Mouse (Mus musculus) G1E (cell line): ENCODE measurements around the gene 4930518I15Rik. TPM values are rescaled to one million over a fixed set of nuclear protein-coding genes. Genes with fewer than 3 reads are reported as not detected.
"Not testable (repeated sequence)": the region's sequence is repeated elsewhere in the genome, so short reads cannot be mapped to it uniquely, and the experiment has no call there.

ENCODE experiments used
- ATAC-seq: 2 replicates; pipeline ENCODE4 v1.8.0; 2016; ENCODE audit warnings: mild to moderate bottlenecking; ENCODE audit not compliant: insufficient number of reproducible peaks, poor library complexity, low FRiP score, severe bottlenecking; ENCODE audit errors: extremely low read depth
- DNase-seq: peaks from one replicate; pipeline ENCODE4 v3.0.0; 2012; ENCODE audit warnings: low spot score
- H3K27me3 ChIP-seq: 2 replicates; pipeline ENCODE4 v1.6.1; 2012; ENCODE audit warnings: mild to moderate bottlenecking, low read length, inconsistent platforms; ENCODE audit not compliant: insufficient read depth
- H3K36me3 ChIP-seq: replicated peaks from 2 replicates; pipeline ENCODE3; 2012; ENCODE audit warnings: mild to moderate bottlenecking, inconsistent platforms
- H3K4me1 ChIP-seq: 2 replicates; pipeline ENCODE4 v1.6.1; 2012; ENCODE audit warnings: low read depth, low read length, inconsistent platforms, mixed read lengths; ENCODE audit not compliant: insufficient read depth
- H3K4me3 ChIP-seq: 2 replicates; pipeline ENCODE4 v1.5.1; 2012; ENCODE audit warnings: low read depth, mild to moderate bottlenecking, inconsistent platforms, low read length, moderate library complexity, mixed read lengths
- H3K9me3 ChIP-seq: replicated peaks from 2 replicates; pipeline ENCODE4 v1.6.1; 2012; ENCODE audit warnings: inconsistent platforms
- CTCF ChIP-seq: IDR thresholded peaks from 2 replicates; pipeline ENCODE4 v1.5.1; 2012; ENCODE audit warnings: low read depth, low read length, inconsistent platforms, mixed read lengths
- GATA1 ChIP-seq: IDR thresholded peaks from 2 replicates; pipeline ENCODE4 v1.6.1; 2012; ENCODE audit warnings: borderline replicate concordance, low read length, inconsistent platforms, mixed read lengths
- GATA2 ChIP-seq: IDR thresholded peaks from 2 replicates; pipeline ENCODE4 v1.6.1; 2012; ENCODE audit warnings: low read depth, low read length, inconsistent platforms, borderline replicate concordance
- POLR2AphosphoS5 ChIP-seq: IDR thresholded peaks from 2 replicates; pipeline ENCODE4 v1.6.1; 2012; ENCODE audit warnings: low read depth, low read length, inconsistent platforms; ENCODE audit not compliant: insufficient replicate concordance
- TAL1 ChIP-seq: conservative IDR thresholded peaks from 2 replicates; pipeline ENCODE4 v1.6.1; 2012; ENCODE audit warnings: low read depth, low read length, inconsistent platforms, mixed read lengths
- polyA plus RNA-seq: library from polyadenylated mRNA; stranded (reverse); fragments of >175 nt; gene quantifications from 2 replicates; pipeline ENCODE4 v1.2.3, GENCODE M21; 2012
- total RNA-seq, 2 experiments: library from RNA; stranded (forward) in 1 of 2; stranded (reverse) in 1 of 2; fragments of 200-1000 nt in 1 of 2; fragments of >200 nt in 1 of 2; fragmentation: Nextera tagmentation in 1 of 2; gene quantifications; 2 replicates each; pipeline ENCODE4 v1.2.3; 2014 to 2017

4930518I15Rik gene
- total and polyA plus RNA-seq, 3 experiments: 0.09 to 4.2 (median 1.6) TPM

DNA sequence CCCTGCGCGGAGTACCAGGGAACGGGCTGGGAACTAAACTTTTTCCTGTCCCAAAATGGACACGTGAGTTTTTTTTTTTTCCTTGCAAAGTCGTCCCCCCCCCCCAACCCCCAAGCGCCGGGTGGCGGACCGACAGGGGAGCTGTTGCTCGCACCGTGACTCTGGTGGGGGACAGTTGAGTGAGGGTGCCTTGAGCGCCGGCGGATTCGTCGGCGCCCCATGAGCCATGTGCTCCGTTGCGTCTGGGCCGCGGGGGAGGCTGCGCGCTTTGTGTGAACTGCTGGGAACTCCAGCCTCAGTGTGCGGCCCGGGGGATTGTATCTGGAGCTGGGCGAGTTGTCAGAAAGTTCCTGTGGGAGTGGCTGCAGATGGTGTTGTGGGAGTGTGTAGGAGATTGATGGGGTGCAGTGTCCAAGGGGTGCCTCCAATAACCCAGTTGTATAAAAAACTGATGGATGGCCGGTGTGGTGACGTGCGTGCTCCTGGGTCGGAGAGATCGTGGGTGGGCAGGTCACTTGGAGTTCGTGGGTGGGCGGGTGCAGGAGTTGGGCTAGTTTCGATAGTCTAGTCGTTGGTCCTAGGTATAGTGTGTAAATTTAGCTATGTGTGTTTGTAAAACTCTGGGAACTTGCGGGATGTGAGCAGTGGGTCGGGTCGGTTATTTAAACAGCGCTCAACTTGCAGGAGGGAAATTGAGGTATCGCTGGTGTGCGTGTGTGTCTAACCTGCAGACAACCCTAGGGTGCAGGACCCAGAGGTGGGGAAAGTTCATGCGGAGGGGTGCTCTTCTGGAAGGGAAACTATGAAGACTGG lies 16.5 kb downstream of the 4930518I15Rik start:
- Histone ChIP-seq H3K4me1 (peaks cover 61% of the 10 kb centered on the region), H3K27me3 (no peaks in the 10 kb centered on the region), H3K9me3 (no peaks in the 10 kb centered on the region), H3K36me3 (peaks cover 55% of the 10 kb centered on the region), H3K4me3 (peak overlapping the region; percentile 81)
- TF ChIP-seq TAL1 (no peak), GATA2 (no peak), GATA1 (no peak), CTCF (no peak), POLR2AphosphoS5 (no peak)
- peak; percentile 48 for DNase-seq
- peak; percentile 10; the same call in 1 of the 2 replicates for ATAC-seq

DNA sequence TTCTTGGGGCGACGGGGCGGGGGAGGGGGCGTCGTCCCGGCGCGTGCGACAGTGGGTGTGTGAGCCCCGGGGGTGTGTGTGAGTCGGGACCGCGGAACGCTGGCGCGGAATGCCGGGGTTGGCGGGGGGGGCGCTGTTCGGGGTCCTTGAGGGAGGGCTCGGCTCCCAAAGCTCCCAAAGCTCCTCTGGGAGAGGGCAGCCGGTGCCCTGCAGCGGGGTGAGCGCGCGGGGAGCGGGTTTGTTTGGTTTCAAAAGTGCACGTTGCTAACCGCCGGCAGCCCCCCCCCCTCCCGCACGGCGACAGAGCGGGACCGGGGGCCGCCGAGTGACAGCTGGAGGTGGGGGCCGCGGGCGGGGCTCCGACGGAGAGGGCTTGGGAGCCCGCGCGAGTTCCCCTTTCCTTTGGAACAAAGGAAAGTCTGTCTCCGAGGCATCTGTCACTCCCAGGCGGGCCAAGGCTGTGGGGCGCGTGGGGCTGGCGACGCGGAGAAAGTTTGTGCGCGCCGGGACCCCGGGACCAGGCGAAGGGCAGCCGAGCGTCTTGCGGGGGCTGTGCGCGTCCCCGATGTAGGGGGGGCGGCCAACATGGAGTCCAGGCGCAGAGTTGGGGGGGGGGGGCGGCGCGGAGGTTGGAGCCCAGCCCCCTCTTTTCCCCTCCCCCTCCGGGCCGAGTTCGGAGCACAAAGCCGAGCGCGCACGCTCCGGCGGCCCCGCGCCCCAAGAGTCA lies 17.3 kb downstream of the 4930518I15Rik start:
- H3K27me3 ChIP-seq: no peaks in the 10 kb centered on the region
- TF ChIP-seq GATA1 (no peak), CTCF (no peak), GATA2 (no peak), POLR2AphosphoS5 (no peak), TAL1 (no peak)
- peaks cover 53% of the 10 kb centered on the region for H3K36me3 ChIP-seq
- DNase-seq (peak; percentile 72), ATAC-seq (no peak)
- H3K4me1 ChIP-seq: peaks cover 55% of the 10 kb centered on the region
- no peaks in the 10 kb centered on the region for H3K9me3 ChIP-seq
- H3K4me3 ChIP-seq: peak overlapping the region; percentile 81

DNA sequence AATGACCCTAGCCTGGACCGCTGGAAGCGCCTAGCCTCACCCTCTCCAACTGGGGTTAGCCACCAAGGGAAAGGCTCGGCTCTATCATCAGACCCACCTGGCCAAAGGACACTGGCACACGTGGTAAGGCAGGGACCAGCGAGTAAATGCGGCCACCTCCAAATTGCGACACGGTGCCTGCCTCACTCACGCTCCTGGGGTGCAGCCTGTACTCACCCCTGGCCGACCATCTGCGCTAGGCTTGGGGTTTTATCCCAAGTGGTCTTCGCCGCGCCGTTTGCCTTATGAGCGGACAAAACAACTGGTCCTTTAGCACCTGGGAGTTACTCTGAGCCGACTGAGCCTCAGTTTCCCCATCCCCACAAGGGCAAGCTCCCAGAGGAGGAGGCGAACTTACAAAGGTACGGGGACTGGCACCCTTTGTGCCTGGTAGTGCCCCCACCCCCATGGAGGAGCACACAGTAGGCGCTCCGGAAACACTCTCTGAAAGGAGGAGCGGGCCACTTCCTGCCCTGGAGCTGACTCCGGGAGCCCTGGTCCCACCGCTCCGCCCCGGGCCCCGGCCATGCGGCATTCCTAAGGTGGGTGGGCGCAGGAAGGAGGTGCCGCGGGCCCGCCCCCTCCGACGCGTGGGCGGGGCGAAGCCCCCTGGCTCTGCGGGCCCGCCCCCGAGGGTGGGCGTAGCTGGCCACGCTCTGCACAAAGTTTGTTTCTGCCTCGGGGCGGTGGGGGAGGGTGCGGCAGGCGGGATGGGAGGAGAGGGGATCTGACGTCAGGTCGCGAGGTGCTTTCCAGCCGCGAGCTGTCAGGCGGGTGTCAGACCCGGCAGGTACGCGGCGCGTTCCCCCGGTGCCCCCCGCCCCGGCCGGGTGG lies 18.2 kb downstream of the 4930518I15Rik start, which contains the start of gene Tgif2:
Gene Tgif2, plus strand, starts transcription at position 689 of the 873 bp plus-strand sequence.
- ATAC-seq: peak; percentile 54
- TF ChIP-seq POLR2AphosphoS5 (no peak), CTCF (no peak), GATA1 (no peak), TAL1 (no peak)
- Histone ChIP-seq H3K4me1 (peaks cover 47% of the 10 kb centered on the region), H3K4me3 (peak within 1 kb of the TSS; percentile 81), H3K27me3 (no peaks in the 10 kb centered on the region), H3K9me3 (peaks cover 3% of the 10 kb centered on the region), H3K36me3 (peaks cover 53% of the 10 kb centered on the region)
- DNase-seq: peak; percentile 96

DNA sequence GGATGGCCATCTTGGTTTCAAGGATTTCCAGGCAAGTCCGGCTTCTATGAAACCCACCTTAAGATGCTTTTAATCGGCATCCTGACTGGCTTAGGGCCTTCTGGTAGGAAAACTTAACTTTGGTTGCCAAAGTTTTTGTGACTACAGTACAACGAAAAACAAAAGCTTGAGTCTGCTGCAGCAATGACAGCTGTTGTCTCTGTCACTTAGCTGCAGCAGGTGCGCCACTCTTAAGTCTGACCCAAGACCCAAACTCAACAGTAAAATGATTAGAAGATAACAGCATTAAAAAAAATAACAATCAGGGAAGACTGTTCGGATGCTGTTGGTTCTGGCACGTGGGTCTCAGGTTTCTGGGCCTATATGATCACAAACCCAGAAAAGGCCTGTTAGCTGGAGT lies 18.9 kb downstream of the 4930518I15Rik start:
- DNase-seq (no peak), ATAC-seq (no peak)
- Histone ChIP-seq H3K4me1 (peaks cover 39% of the 10 kb centered on the region), H3K9me3 (peaks cover 10% of the 10 kb centered on the region), H3K4me3 (peak overlapping the region; percentile 81), H3K27me3 (no peaks in the 10 kb centered on the region), H3K36me3 (peaks cover 53% of the 10 kb centered on the region)
- TF ChIP-seq CTCF (no peak), POLR2AphosphoS5 (no peak), TAL1 (no peak), GATA1 (no peak), GATA2 (no peak)

DNA sequence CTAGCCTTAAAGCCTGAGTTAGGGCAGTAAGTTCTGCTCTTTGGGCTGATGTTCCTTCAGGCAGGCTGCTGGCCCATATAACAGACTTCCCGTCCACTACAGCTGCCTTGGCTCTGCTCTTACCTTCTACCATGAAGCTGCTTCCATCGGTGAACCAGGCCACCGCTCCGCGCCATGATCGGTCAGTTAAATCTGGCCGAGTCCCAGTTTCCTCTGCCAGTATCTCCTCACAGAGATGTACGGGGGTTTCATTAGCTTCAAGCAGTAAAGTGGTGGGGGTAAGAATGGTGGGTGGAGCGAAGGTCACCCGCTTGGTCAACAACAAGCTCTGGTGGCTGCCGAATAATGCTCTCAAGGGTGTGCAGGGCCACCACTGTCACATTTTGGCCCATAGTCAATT lies 23.4 kb downstream of the 4930518I15Rik start:
- TF ChIP-seq GATA2: no peak
- TF ChIP-seq GATA1: no peak
- TF ChIP-seq CTCF: no peak
- DNase-seq (no peak), ATAC-seq (no peak)
- H3K36me3 ChIP-seq: peaks cover 76% of the 10 kb centered on the region
- peaks cover 13% of the 10 kb centered on the region for H3K4me1 ChIP-seq
- H3K4me3 ChIP-seq: no peak overlapping the region
- H3K9me3 ChIP-seq: peaks cover 48% of the 10 kb centered on the region
- H3K27me3 ChIP-seq: no peaks in the 10 kb centered on the region

DNA sequence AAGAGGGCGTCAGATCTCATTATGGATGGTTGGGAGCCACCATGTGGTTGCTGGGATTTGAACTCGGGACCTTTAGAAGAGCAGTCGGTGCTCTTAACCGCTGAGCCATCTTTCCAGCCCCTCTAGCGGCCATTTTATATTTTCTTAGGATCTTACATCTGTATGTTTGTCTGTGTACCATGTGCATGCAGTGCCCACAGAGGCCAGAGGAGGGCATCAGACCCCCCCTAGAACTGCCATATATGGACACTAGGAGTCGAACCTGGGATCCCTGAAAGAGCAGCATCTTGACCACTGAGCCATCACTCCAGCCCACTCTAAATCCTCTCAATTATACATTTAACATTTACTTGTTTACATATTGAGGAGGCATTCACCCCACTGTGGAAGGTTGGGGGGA lies 32.6 kb downstream of the 4930518I15Rik start:
- peaks cover 13% of the 10 kb centered on the region for H3K9me3 ChIP-seq
- not testable (repeated sequence) for H3K36me3 ChIP-seq, H3K4me1 ChIP-seq, H3K4me3 ChIP-seq, ATAC-seq, H3K27me3 ChIP-seq, DNase-seq
